Mouse (Mus musculus) spleen, adult 2 months (tissue): ENCODE measurements around the gene Gm9376.

Source experiments
- CTCF ChIP-seq: fragments of 200-500 bp; IDR thresholded peaks from 2 replicates; pipeline ENCODE4 v1.5.1; 2011; ENCODE audit warnings: mild to moderate bottlenecking, inconsistent platforms; ENCODE audit not compliant: insufficient read depth, insufficient read length, insufficient replicate concordance; ENCODE audit errors: extremely low read depth
- POLR2A ChIP-seq: fragments of 200-500 bp; IDR thresholded peaks from 2 replicates; pipeline ENCODE4 v1.6.1; 2011; ENCODE audit warnings: low read depth, low read length, inconsistent platforms

DNA sequence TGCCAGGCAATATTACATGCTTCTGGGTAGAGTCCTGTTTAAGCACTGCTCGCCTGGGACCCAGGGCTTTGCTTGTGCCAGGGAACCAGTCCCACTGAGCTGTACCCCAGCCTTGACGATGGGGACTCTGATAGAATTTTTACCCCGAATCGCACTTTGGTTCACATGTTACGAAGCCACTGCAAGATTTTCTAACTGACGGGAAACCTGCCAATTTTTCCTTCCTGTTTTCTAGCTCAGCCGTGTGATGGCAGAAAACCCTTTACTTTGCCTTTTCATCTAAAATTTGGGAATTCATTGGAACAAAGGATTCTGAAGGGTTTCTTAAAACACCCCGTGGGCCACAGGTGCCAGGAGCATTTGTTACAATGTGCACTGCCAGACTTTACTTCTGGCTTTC lies 22.4 kb downstream of the Gm9376 start:
- TF ChIP-seq POLR2A (no peak), CTCF (no peak)
